Mouse (Mus musculus) small intestine, adult 2 months (tissue): Measurements from ENCODE around the gene Armcx5.

Experiments
- CTCF ChIP-seq: fragments of 200-500 bp; IDR thresholded peaks from 2 replicates; pipeline ENCODE4 v1.5.1; 2012; ENCODE audit warnings: low read depth, mild to moderate bottlenecking, control low read depth, inconsistent platforms, low read length, moderate library complexity, mixed read lengths; ENCODE audit not compliant: insufficient replicate concordance, insufficient read length; ENCODE audit errors: extremely low read depth
- POLR2A ChIP-seq: fragments of 200-500 bp; IDR thresholded peaks from 2 replicates; pipeline ENCODE4 v1.6.1; 2012; ENCODE audit warnings: low read depth, mild to moderate bottlenecking, control low read depth, inconsistent platforms, low read length, moderate library complexity

- TF ChIP-seq POLR2A (no peak), CTCF (no peak)
Observed at GRCm38 (mm10) chrX:135704349-135704748, 38.2 kb upstream of the Armcx5 start.
